Mouse (Mus musculus) heart, embryonic 12.5 days (tissue): ENCODE data around the gene Smarca2. TPM values are rescaled to one million over a fixed set of nuclear protein-coding genes. Genes with fewer than 3 reads are reported as not detected.
A peak's percentile ranks its signal among the peaks of the same experiment; 100 is the strongest.

ENCODE experiments used
- ATAC-seq: fragments of 200-750 bp; cut with Nextera tagmentation; 2 replicates; pipeline ENCODE4 v1.8.0; 2017; ENCODE audit warnings: moderate TSS enrichment, moderate library complexity; ENCODE audit not compliant: insufficient number of reproducible peaks, low FRiP score
- H3K27ac ChIP-seq: fragments of 300-500 bp; sonication (generic); 2 replicates; pipeline ENCODE4 v1.5.1; 2016; ENCODE audit warnings: mild to moderate bottlenecking, moderate library complexity; ENCODE audit not compliant: poor library complexity, severe bottlenecking
- H3K27me3 ChIP-seq: fragments of 300-500 bp; sonication (generic); replicated peaks from 2 replicates; pipeline ENCODE4 v1.6.1; 2016; ENCODE audit warnings: mild to moderate bottlenecking, moderate library complexity
- H3K36me3 ChIP-seq: fragments of 300-500 bp; sonication (generic); 2 replicates; pipeline ENCODE4 v1.6.1; 2016; ENCODE audit warnings: mild to moderate bottlenecking, moderate library complexity
- H3K4me1 ChIP-seq: fragments of 300-500 bp; sonication (generic); replicated peaks from 2 replicates; pipeline ENCODE4 v1.6.1; 2016; ENCODE audit warnings: mild to moderate bottlenecking
- H3K4me2 ChIP-seq: fragments of 300-500 bp; sonication (generic); 2 replicates; pipeline ENCODE4 v1.6.1; 2016; ENCODE audit warnings: mild to moderate bottlenecking, moderate library complexity
- H3K4me3 ChIP-seq: fragments of 300-500 bp; sonication (generic); 2 replicates; pipeline ENCODE4 v1.5.1; 2016; ENCODE audit warnings: mild to moderate bottlenecking
- H3K9ac ChIP-seq: fragments of 300-500 bp; sonication (generic); 2 replicates; pipeline ENCODE4 v1.6.1; 2016; ENCODE audit warnings: mild to moderate bottlenecking, moderate library complexity
- H3K9me3 ChIP-seq: fragments of 300-500 bp; sonication (generic); replicated peaks from 2 replicates; pipeline ENCODE4 v1.6.1; 2016; ENCODE audit warnings: mild to moderate bottlenecking, moderate library complexity
- WGBS: fragments of 180-500 bp; shearing (Covaris S2); methylation state at CpG from one replicate; pipeline ENCODE4 v1.1.7; 2016; 5-methylcytosine and 5-hydroxymethylcytosine counted together
- polyA plus RNA-seq: library from polyadenylated mRNA; unstranded; fragments of >200 nt; fragmentation: Nextera tagmentation; extraction: Ambion mirVana; gene quantifications from 2 replicates; pipeline ENCODE4 v1.2.1, GENCODE M21; 2016

Smarca2 gene
- polyA plus RNA-seq, 1 experiment from 2014 or later, result 31.0 TPM

- H3K4me3 ChIP-seq, result no peak overlapping the region
- H3K27ac ChIP-seq, result 0 out of 2 replicates have a peak overlapping the region, but pooled peaks have one; percentile 37
- peaks cover 35% of the 10 kb centered on the region for H3K4me1 ChIP-seq
- no peaks in the 10 kb centered on the region for H3K9me3 ChIP-seq
- no peak for ATAC-seq
- H3K9ac ChIP-seq, result no peak overlapping the region
- 0 out of 2 replicates have a peak, but pooled peaks cover 3% of the 10 kb centered on the region for H3K36me3 ChIP-seq
- H3K27me3 ChIP-seq, result no peaks in the 10 kb centered on the region
- H3K4me2 ChIP-seq, result peak overlapping the region; percentile 15; the same call in 1 of the 2 replicates
- 57% methylated on average over 8 of the region's 8 CpGs for WGBS
Measured at GRCm38 (mm10) chr19:26758156-26758555, 153.3 kb downstream of the Smarca2 start.

DNA sequence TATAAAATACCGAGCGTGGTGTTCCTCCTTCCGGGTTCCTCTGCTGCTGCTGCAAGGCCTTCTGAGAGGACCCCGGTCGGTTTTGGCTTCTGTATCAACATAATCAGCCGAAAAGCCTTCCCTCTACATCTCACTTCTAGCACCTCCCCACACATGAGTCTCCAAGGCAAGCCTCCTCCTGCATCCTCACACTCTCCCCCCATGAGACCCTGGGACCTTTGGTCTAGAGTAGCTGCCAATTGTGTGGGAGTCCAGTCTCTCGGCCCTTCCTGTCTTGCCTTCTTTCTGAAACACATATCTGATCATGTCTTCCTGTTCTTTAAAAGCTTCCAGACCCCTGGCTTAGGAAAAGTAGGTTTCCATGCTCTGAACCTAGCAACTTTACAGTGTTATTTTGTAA lies 153.8 kb downstream of the Smarca2 start:
- H3K4me1 ChIP-seq, result peaks cover 35% of the 10 kb centered on the region
- 0 out of 2 replicates have a peak overlapping the region, but pooled peaks have one; percentile 37 for H3K27ac ChIP-seq
- no peaks in the 10 kb centered on the region for H3K27me3 ChIP-seq
- H3K36me3 ChIP-seq, result 0 out of 2 replicates have a peak, but pooled peaks cover 3% of the 10 kb centered on the region
- H3K9ac ChIP-seq, result no peak overlapping the region
- ATAC-seq, result peak; percentile 70; the same call in 1 of the 2 replicates
- no peaks in the 10 kb centered on the region for H3K9me3 ChIP-seq
- WGBS, result 51% methylated on average over 7 of the region's 7 CpGs
- no peak overlapping the region for H3K4me3 ChIP-seq
- H3K4me2 ChIP-seq, result peak overlapping the region; percentile 15; the same call in 1 of the 2 replicates

- no peaks in the 10 kb centered on the region for H3K36me3 ChIP-seq
- H3K27ac ChIP-seq, result 0 out of 2 replicates have a peak overlapping the region, but pooled peaks have one; percentile 39
Measured at GRCm38 (mm10) chr19:26759295-26759694, 154.4 kb downstream of the Smarca2 start.

GRCm38 (mm10) chr19:26761257-26761656 lies 156.4 kb downstream of the Smarca2 start:
- peaks cover 27% of the 10 kb centered on the region for H3K4me1 ChIP-seq
- H3K27me3 ChIP-seq, result no peaks in the 10 kb centered on the region
- ATAC-seq, result no peak
- no peak overlapping the region for H3K9ac ChIP-seq
- H3K4me2 ChIP-seq, result no peak overlapping the region
- H3K9me3 ChIP-seq, result no peaks in the 10 kb centered on the region
- no peak overlapping the region for H3K27ac ChIP-seq
- H3K36me3 ChIP-seq, result no peaks in the 10 kb centered on the region
- H3K4me3 ChIP-seq, result no peak overlapping the region

More at GRCm38 (mm10) chr19:26759295-26759694, 154.4 kb downstream of the Smarca2 start:
- H3K4me1 ChIP-seq, result peaks cover 35% of the 10 kb centered on the region
- H3K9me3 ChIP-seq, result no peaks in the 10 kb centered on the region
- WGBS, result 67% methylated on average over 13 of the region's 13 CpGs
- H3K4me3 ChIP-seq, result no peak overlapping the region
- no peak for ATAC-seq
- H3K4me2 ChIP-seq, result no peak overlapping the region
- no peak overlapping the region for H3K9ac ChIP-seq
- no peaks in the 10 kb centered on the region for H3K27me3 ChIP-seq

- Histone ChIP-seq H3K4me1 (peaks cover 3% of the 10 kb centered on the region; the same call in 1 of the 2 replicates), H3K4me2 (no peak overlapping the region), H3K9ac (no peak overlapping the region), H3K27me3 (no peaks in the 10 kb centered on the region), H3K4me3 (no peak overlapping the region), H3K9me3 (no peaks in the 10 kb centered on the region), H3K27ac (no peak overlapping the region), H3K36me3 (peaks cover 7% of the 10 kb centered on the region; the same call in 1 of the 2 replicates)
- ATAC-seq, result no peak
- WGBS, result 74% methylated on average over 7 of the region's 7 CpGs
Measured at GRCm38 (mm10) chr19:26765483-26765882, 160.6 kb downstream of the Smarca2 start.

DNA sequence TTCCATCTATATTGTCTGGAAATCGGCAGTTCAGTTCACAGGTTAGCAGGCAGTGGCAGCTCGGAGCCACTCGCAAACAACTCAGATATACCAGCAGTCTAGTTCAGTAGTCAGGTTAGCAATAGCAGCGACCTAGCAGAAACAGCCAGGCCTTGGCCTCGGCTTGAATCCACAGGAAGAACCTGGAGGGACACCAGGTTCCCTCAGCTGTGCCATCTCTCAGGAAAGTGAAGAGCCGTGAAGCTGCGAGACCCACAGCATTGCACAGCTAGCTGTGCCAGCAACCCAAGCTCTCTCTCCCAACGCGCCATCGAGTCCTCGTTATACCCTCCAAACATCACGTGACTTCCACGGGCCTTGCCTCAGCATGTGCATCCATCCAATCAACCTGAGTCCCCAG lies 162.6 kb downstream of the Smarca2 start:
- no peak overlapping the region for H3K4me2 ChIP-seq
- H3K36me3 ChIP-seq, result peaks cover 21% of the 10 kb centered on the region
- no peak overlapping the region for H3K4me3 ChIP-seq
- no peak overlapping the region for H3K9ac ChIP-seq
- no peaks in the 10 kb centered on the region for H3K27me3 ChIP-seq
- no peak for ATAC-seq
- no peak overlapping the region for H3K27ac ChIP-seq
- WGBS, result 86% methylated on average over 13 of the region's 13 CpGs
- peaks cover 3% of the 10 kb centered on the region; the same call in 1 of the 2 replicates for H3K4me1 ChIP-seq
- H3K9me3 ChIP-seq, result no peaks in the 10 kb centered on the region

- Histone ChIP-seq H3K9ac (no peak overlapping the region), H3K4me3 (no peak overlapping the region), H3K36me3 (peaks cover 25% of the 10 kb centered on the region), H3K9me3 (no peaks in the 10 kb centered on the region), H3K4me1 (peaks cover 3% of the 10 kb centered on the region; the same call in 1 of the 2 replicates), H3K27ac (no peak overlapping the region), H3K4me2 (no peak overlapping the region), H3K27me3 (no peaks in the 10 kb centered on the region)
- 82% methylated on average over 6 of the region's 6 CpGs for WGBS
- no peak for ATAC-seq
Measured at GRCm38 (mm10) chr19:26767941-26768340, 163.1 kb downstream of the Smarca2 start.

DNA sequence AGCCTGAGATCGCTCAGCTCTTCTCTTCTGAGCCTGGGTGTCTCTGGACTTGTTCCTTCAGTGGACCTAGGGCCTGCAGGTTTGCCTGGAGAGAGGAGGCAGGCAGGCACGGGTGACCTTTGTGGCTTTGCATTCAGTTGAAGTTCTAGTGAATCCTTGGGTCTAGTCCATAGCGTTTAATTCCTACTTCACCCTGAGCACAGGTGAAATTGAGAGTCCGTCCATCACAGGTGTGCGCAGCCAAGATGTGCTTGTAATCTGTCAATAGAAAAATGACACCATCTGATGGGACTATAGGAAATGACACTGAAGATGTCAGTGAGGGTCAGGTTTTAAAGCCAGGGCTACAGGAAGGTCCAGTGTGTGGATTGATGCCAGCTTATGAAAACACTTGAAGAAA lies 164.0 kb downstream of the Smarca2 start:
- Histone ChIP-seq H3K36me3 (peaks cover 31% of the 10 kb centered on the region), H3K27ac (no peak overlapping the region), H3K9me3 (no peaks in the 10 kb centered on the region), H3K9ac (no peak overlapping the region), H3K4me3 (no peak overlapping the region), H3K4me1 (peaks cover 3% of the 10 kb centered on the region; the same call in 1 of the 2 replicates), H3K27me3 (no peaks in the 10 kb centered on the region), H3K4me2 (no peak overlapping the region)
- no peak for ATAC-seq
- WGBS, result 84% methylated on average over 5 of the region's 5 CpGs

GRCm38 (mm10) chr19:26769609-26770500 lies 165.0 kb downstream of the Smarca2 start:
- Histone ChIP-seq H3K4me2 (no peak overlapping the region), H3K27ac (no peak overlapping the region), H3K9ac (no peak overlapping the region), H3K9me3 (no peaks in the 10 kb centered on the region), H3K27me3 (no peaks in the 10 kb centered on the region), H3K4me3 (no peak overlapping the region), H3K4me1 (peaks cover 3% of the 10 kb centered on the region; the same call in 1 of the 2 replicates), H3K36me3 (peaks cover 40% of the 10 kb centered on the region)
- WGBS, result 76% methylated on average over 16 of the region's 16 CpGs
- no peak for ATAC-seq

DNA sequence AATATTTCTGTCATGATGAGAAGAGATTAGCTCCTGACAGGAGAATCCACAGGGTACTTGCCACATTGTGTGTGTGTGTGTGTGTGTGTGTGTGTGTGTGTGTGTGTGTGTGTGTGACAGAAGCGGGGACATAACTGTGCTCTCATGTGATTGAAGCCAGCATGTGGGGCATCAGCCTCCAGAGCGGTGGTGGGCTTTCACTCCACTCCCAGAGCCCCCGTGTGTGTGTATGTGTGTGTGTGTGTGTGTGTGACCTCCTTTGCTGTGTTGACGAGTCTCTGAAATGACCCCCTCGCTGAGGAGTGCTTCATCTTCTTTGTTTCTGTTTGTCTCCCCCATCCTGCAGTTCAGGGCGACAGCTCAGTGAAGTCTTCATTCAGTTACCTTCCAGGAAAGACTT lies 165.7 kb downstream of the Smarca2 start:
- H3K36me3 ChIP-seq, result peaks cover 43% of the 10 kb centered on the region
- H3K4me1 ChIP-seq, result peaks cover 3% of the 10 kb centered on the region; the same call in 1 of the 2 replicates
- H3K9ac ChIP-seq, result no peak overlapping the region
- H3K4me3 ChIP-seq, result no peak overlapping the region
- H3K27me3 ChIP-seq, result no peaks in the 10 kb centered on the region
- WGBS, result 68% methylated on average over 6 of the region's 6 CpGs
- no peaks in the 10 kb centered on the region for H3K9me3 ChIP-seq
- ATAC-seq, result no peak
- no peak overlapping the region for H3K27ac ChIP-seq
- H3K4me2 ChIP-seq, result no peak overlapping the region

DNA sequence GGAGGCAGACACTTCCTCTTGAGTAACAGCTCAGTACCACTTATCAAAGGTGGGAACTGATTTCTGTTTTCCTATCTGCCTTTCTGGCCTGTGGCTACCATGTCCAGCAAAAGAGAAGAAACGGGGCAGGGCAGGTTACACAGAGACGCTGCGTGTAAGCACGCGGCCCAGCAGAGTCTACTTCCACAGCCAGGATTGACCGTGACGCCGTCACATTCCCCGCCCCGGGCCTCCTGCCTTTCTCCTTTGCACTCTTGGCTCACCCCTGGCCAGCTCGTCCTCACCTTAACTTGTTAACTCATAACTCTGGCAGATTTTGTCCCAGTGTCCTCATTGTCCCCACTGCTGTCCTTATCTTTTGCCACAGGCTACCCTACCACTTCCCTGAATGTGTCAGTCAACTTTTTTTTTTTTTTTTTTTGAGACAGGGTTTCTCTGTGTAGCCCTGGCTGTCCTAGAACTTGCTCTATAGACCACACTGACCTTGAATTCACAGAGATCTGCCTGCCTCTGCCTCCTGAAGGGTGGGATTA lies 167.3 kb downstream of the Smarca2 start:
- Histone ChIP-seq H3K9me3 (no peaks in the 10 kb centered on the region), H3K9ac (no peak overlapping the region), H3K36me3 (peaks cover 48% of the 10 kb centered on the region), H3K27ac (no peak overlapping the region), H3K4me3 (no peak overlapping the region), H3K4me2 (no peak overlapping the region), H3K4me1 (peaks cover 9% of the 10 kb centered on the region), H3K27me3 (no peaks in the 10 kb centered on the region)
- ATAC-seq, result no peak
- 81% methylated on average over 11 of the region's 11 CpGs for WGBS
